Mouse (Mus musculus): ENCODE data around the gene Kif2b.

- TF ChIP-seq CTCF (IDR thresholded peaks at IDR 0.05; ENCODE audit: control insufficient read depth, insufficient read depth, insufficient replicate concordance, low read depth, low read length) (no peak), POLR2A (IDR thresholded peaks at IDR 0.05; ENCODE audit: control insufficient read depth, low read depth, low read length) (no peak)
Observed at GRCm38 (mm10) chr11:91593088-91593487, 15.7 kb upstream of the Kif2b start.

All from testis, adult 2 months (tissue).